Mouse (Mus musculus) intestine, embryonic 15.5 days (tissue): ENCODE data around the gene Mrpl45. TPM values are rescaled to one million over a fixed set of nuclear protein-coding genes. Genes with fewer than 3 reads are reported as not detected.
"Not testable (repeated sequence)": the region's sequence is repeated elsewhere in the genome, so short reads cannot be mapped to it uniquely, and the experiment has no call there.

Source experiments
- ATAC-seq: fragments of 200-750 bp; cut with Nextera tagmentation; 2 replicates; pipeline ENCODE4 v1.8.0; 2017; ENCODE audit warnings: moderate TSS enrichment, moderate library complexity
- H3K27ac ChIP-seq: fragments of 300-500 bp; sonication (generic); 2 replicates; pipeline ENCODE4 v1.5.1; 2015; ENCODE audit warnings: mild to moderate bottlenecking, inconsistent platforms
- H3K27me3 ChIP-seq: fragments of 300-500 bp; sonication (generic); replicated peaks from 2 replicates; pipeline ENCODE4 v1.6.1; 2015; ENCODE audit warnings: inconsistent platforms
- H3K36me3 ChIP-seq: fragments of 300-500 bp; sonication (generic); 2 replicates; pipeline ENCODE4 v1.6.1; 2015; ENCODE audit warnings: inconsistent platforms
- H3K4me1 ChIP-seq: fragments of 300-500 bp; sonication (generic); replicated peaks from 2 replicates; pipeline ENCODE4 v1.6.1; 2015; ENCODE audit warnings: inconsistent platforms
- H3K4me2 ChIP-seq: fragments of 300-500 bp; sonication (generic); replicated peaks from 2 replicates; pipeline ENCODE4 v1.6.1; 2015; ENCODE audit warnings: mild to moderate bottlenecking, inconsistent platforms
- H3K4me3 ChIP-seq: fragments of 300-500 bp; sonication (generic); replicated peaks from 2 replicates; pipeline ENCODE4 v1.5.1; 2015; ENCODE audit warnings: inconsistent platforms
- H3K9ac ChIP-seq: fragments of 300-500 bp; sonication (generic); 2 replicates; pipeline ENCODE4 v1.6.1; 2015; ENCODE audit warnings: inconsistent platforms
- H3K9me3 ChIP-seq: fragments of 300-500 bp; sonication (generic); 2 replicates; pipeline ENCODE4 v1.6.1; 2016; ENCODE audit warnings: inconsistent platforms
- WGBS: fragments of 180-500 bp; shearing (Covaris S2); methylation state at CpG from one replicate; pipeline ENCODE4 v1.1.7; 2015; 5-methylcytosine and 5-hydroxymethylcytosine counted together
- polyA plus RNA-seq: library from polyadenylated mRNA; unstranded; fragments of >200 nt; fragmentation: Nextera tagmentation; extraction: Ambion mirVana; gene quantifications from 2 replicates; pipeline ENCODE4 v1.2.1, GENCODE M21; 2015

Gene Mrpl45
- polyA plus RNA-seq, 1 experiment from 2014 or later: 60.3 TPM

GRCm38 (mm10) chr11:97357663-97358062, 42.1 kb downstream of the Mrpl45 start:
- not testable (repeated sequence) for ATAC-seq, H3K9ac ChIP-seq, H3K9me3 ChIP-seq, H3K36me3 ChIP-seq, H3K4me3 ChIP-seq, H3K4me1 ChIP-seq, H3K27ac ChIP-seq, H3K27me3 ChIP-seq, H3K4me2 ChIP-seq
- WGBS: 15% methylated on average over 6 of the region's 6 CpGs

GRCm38 (mm10) chr11:97361948-97362648, 46.6 kb downstream of the Mrpl45 start, which contains the start of gene Socs7:
TSS of gene Socs7 (plus strand) at chr11:97362551.
- H3K36me3 ChIP-seq: no peaks in the 10 kb centered on the region
- peak within 1 kb of the TSS; percentile 96 for H3K9ac ChIP-seq
- WGBS: under 1% methylated on average over 24 of the region's 81 CpGs
- peak within 1 kb of the TSS; percentile 84 for H3K27ac ChIP-seq
- peak within 1 kb of the TSS; percentile 89 for H3K4me2 ChIP-seq
- peak; percentile 96 for ATAC-seq
- H3K4me1 ChIP-seq: peaks cover 11% of the 10 kb centered on the region; the same call in 1 of the 2 replicates
- H3K27me3 ChIP-seq: no peaks in the 10 kb centered on the region
- H3K9me3 ChIP-seq: no peaks in the 10 kb centered on the region
- H3K4me3 ChIP-seq: peak within 1 kb of the TSS; percentile 98

DNA sequence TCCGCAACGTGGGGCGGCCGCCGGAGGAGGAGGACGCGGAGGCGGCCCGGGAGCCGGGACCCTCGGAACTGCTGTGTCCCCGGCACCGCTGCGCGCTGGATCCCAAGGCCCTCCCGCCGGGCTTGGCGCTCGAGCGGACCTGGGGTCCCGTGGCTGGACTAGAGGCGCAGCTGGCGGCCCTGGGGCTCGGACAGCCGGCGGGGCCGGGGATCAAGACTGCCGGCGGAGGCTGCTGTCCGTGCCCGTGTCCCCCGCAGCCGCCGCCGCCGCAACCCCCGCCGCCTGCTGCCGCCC, 47.1 kb downstream of the Mrpl45 start:
- Histone ChIP-seq H3K4me1 (peaks cover 11% of the 10 kb centered on the region; the same call in 1 of the 2 replicates), H3K27ac (peak overlapping the region; percentile 82), H3K27me3 (no peaks in the 10 kb centered on the region), H3K4me3 (peak overlapping the region; percentile 98), H3K36me3 (no peaks in the 10 kb centered on the region), H3K9me3 (no peaks in the 10 kb centered on the region), H3K9ac (peak overlapping the region; percentile 96), H3K4me2 (peak overlapping the region; percentile 89)
- peak; percentile 58 for ATAC-seq
- WGBS: 0% methylated on average over 30 of the region's 39 CpGs

GRCm38 (mm10) chr11:97362943-97363643, 47.6 kb downstream of the Mrpl45 start:
- Histone ChIP-seq H3K27me3 (no peaks in the 10 kb centered on the region), H3K4me3 (peak overlapping the region; percentile 98), H3K9me3 (no peaks in the 10 kb centered on the region), H3K36me3 (no peaks in the 10 kb centered on the region), H3K9ac (peak overlapping the region; percentile 96), H3K4me1 (peaks cover 11% of the 10 kb centered on the region; the same call in 1 of the 2 replicates), H3K4me2 (peak overlapping the region; percentile 89), H3K27ac (peak overlapping the region; percentile 82)
- peak; percentile 19 for ATAC-seq
- under 1% methylated on average over 49 of the region's 49 CpGs for WGBS

- Histone ChIP-seq H3K4me1 (peaks cover 13% of the 10 kb centered on the region; the same call in 1 of the 2 replicates), H3K4me3 (peak overlapping the region; percentile 98), H3K27ac (no peak overlapping the region), H3K4me2 (peak overlapping the region; percentile 89), H3K36me3 (no peaks in the 10 kb centered on the region), H3K9ac (peak overlapping the region; percentile 96), H3K9me3 (no peaks in the 10 kb centered on the region), H3K27me3 (no peaks in the 10 kb centered on the region)
- ATAC-seq: no peak
- 1% methylated on average over 7 of the region's 7 CpGs for WGBS
Measured at GRCm38 (mm10) chr11:97363644-97363995, 48.1 kb downstream of the Mrpl45 start.

DNA sequence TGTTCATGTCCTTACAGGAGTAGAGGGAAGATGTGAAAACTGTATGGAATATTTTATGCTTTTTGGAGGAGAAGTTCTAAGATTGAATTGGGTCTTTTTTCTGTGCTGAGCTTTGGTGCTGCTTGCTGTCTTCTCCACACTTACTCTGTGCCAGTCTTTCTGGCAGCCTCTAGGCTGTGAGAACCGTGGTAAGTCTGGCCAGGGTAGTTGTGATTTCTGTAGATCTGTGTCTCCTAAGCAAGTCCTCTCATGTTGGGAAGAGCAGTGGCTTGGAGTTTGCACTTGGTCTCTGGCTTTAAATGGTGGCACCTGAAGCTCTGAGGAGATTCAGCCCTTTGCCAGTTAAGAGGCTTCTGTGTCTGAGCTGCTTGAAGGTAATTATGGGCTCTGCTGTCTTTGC, 50.0 kb downstream of the Mrpl45 start:
- 68% methylated on average over 1 of the region's 1 CpGs for WGBS
- no peaks in the 10 kb centered on the region for H3K36me3 ChIP-seq
- no peak overlapping the region for H3K27ac ChIP-seq
- peaks cover 14% of the 10 kb centered on the region; the same call in 1 of the 2 replicates for H3K4me1 ChIP-seq
- ATAC-seq: no peak
- H3K9me3 ChIP-seq: no peaks in the 10 kb centered on the region
- 0 out of 2 replicates have a peak overlapping the region, but pooled peaks have one; percentile 0 for H3K4me2 ChIP-seq
- H3K27me3 ChIP-seq: no peaks in the 10 kb centered on the region
- no peak overlapping the region for H3K4me3 ChIP-seq
- H3K9ac ChIP-seq: no peak overlapping the region

GRCm38 (mm10) chr11:97368501-97368900, 53.0 kb downstream of the Mrpl45 start:
- no peak overlapping the region for H3K4me2 ChIP-seq
- no peak overlapping the region for H3K27ac ChIP-seq
- no peak for ATAC-seq
- no peaks in the 10 kb centered on the region for H3K9me3 ChIP-seq
- no peaks in the 10 kb centered on the region for H3K36me3 ChIP-seq
- H3K9ac ChIP-seq: no peak overlapping the region
- WGBS: 86% methylated on average over 5 of the region's 5 CpGs
- H3K4me3 ChIP-seq: no peak overlapping the region
- peaks cover 10% of the 10 kb centered on the region; the same call in 1 of the 2 replicates for H3K4me1 ChIP-seq
- no peaks in the 10 kb centered on the region for H3K27me3 ChIP-seq

GRCm38 (mm10) chr11:97370329-97371091, 55.0 kb downstream of the Mrpl45 start:
- no peak overlapping the region for H3K4me2 ChIP-seq
- H3K9me3 ChIP-seq: no peaks in the 10 kb centered on the region
- H3K27me3 ChIP-seq: no peaks in the 10 kb centered on the region
- 77% methylated on average over 7 of the region's 7 CpGs for WGBS
- 0 out of 2 replicates have a peak, but pooled peaks cover 3% of the 10 kb centered on the region for H3K4me1 ChIP-seq
- H3K36me3 ChIP-seq: no peaks in the 10 kb centered on the region
- no peak for ATAC-seq
- no peak overlapping the region for H3K27ac ChIP-seq
- H3K9ac ChIP-seq: no peak overlapping the region
- H3K4me3 ChIP-seq: no peak overlapping the region

DNA sequence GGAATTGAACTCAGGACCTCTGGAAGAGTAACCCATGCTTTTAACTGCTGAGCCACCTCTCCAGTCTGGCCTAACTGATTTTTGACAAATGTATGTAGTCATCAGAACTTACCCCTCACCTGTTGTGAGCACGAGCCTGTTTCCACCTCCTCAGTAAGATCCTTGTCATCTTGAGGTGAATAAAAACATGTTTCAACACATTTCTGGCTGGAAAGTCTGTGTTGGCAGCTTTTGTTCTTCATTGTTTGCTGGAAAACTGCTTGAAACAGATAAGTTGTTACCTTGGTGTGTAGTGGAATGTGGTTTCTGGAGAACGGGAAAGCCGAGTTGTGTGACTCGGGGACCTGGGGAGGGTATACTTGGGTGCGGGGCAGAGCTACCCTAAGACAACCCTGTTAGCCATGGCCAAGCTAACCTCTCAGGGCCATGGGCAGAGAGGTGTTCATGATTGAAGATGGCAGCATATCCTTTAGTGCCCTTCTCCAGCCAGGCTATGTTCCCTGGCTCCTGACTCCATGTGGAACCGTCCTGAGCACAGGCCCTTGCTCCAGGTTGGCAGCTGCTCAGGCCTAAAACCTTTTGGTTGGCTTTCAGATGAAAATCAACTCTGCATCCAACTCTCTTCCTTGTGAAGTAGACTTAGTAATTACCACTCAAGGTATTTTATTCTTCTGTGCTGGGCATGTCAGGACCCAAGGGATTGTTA, 56.8 kb downstream of the Mrpl45 start:
- 87% methylated on average over 6 of the region's 6 CpGs for WGBS
- H3K27ac ChIP-seq: no peak overlapping the region

GRCm38 (mm10) chr11:97373402-97373801, 57.9 kb downstream of the Mrpl45 start:
- H3K27me3 ChIP-seq: no peaks in the 10 kb centered on the region
- 83% methylated on average over 2 of the region's 2 CpGs for WGBS
- no peak overlapping the region for H3K4me3 ChIP-seq
- ATAC-seq: no peak
- no peaks in the 10 kb centered on the region for H3K36me3 ChIP-seq
- no peak overlapping the region for H3K9ac ChIP-seq
- H3K9me3 ChIP-seq: no peaks in the 10 kb centered on the region
- H3K4me1 ChIP-seq: 0 out of 2 replicates have a peak, but pooled peaks cover 3% of the 10 kb centered on the region
- no peak overlapping the region for H3K4me2 ChIP-seq
- H3K27ac ChIP-seq: no peak overlapping the region

More for the DNA sequence above, 56.8 kb downstream of the Mrpl45 start:
- Histone ChIP-seq H3K4me3 (no peak overlapping the region), H3K27me3 (no peaks in the 10 kb centered on the region), H3K9ac (no peak overlapping the region), H3K4me1 (0 out of 2 replicates have a peak, but pooled peaks cover 3% of the 10 kb centered on the region), H3K4me2 (no peak overlapping the region), H3K9me3 (no peaks in the 10 kb centered on the region), H3K36me3 (no peaks in the 10 kb centered on the region)
- no peak for ATAC-seq
